Mouse (Mus musculus) liver, embryonic 16.5 days (tissue): ENCODE results near the gene Ube2j1. TPM values are rescaled to one million over a fixed set of nuclear protein-coding genes. Genes with fewer than 3 reads are reported as not detected.

Experiments used
- ATAC-seq: fragments of 200-750 bp; cut with Nextera tagmentation; 2 replicates; pipeline ENCODE4 v1.8.0; 2017; ENCODE audit warnings: low read depth, mild to moderate bottlenecking, moderate number of reproducible peaks, moderate library complexity
- H3K27ac ChIP-seq: fragments of 300-500 bp; sonication (generic); 2 replicates; pipeline ENCODE4 v1.5.1; 2014; ENCODE audit warnings: mild to moderate bottlenecking, low read length
- H3K27me3 ChIP-seq: fragments of 300-500 bp; sonication (generic); 2 replicates; pipeline ENCODE4 v1.6.1; 2014; ENCODE audit warnings: low read depth, low read length, mixed read lengths; ENCODE audit not compliant: control insufficient read depth, insufficient read depth
- H3K36me3 ChIP-seq: fragments of 300-500 bp; sonication (generic); 2 replicates; pipeline ENCODE4 v1.6.1; 2014; ENCODE audit warnings: mild to moderate bottlenecking; ENCODE audit not compliant: control insufficient read depth, insufficient read depth
- H3K4me1 ChIP-seq: fragments of 300-500 bp; sonication (generic); 2 replicates; pipeline ENCODE4 v1.6.1; 2014; ENCODE audit warnings: low read depth, low read length, mixed read lengths; ENCODE audit not compliant: control insufficient read depth
- H3K4me2 ChIP-seq: fragments of 300-500 bp; sonication (generic); 2 replicates; pipeline ENCODE4 v1.6.1; 2014; ENCODE audit warnings: low read depth, low read length, mixed read lengths
- H3K4me3 ChIP-seq: fragments of 300-500 bp; sonication (generic); 2 replicates; pipeline ENCODE4 v1.5.1; 2014; ENCODE audit warnings: low read depth, mild to moderate bottlenecking, low read length
- H3K9ac ChIP-seq: fragments of 300-500 bp; sonication (generic); 2 replicates; pipeline ENCODE4 v1.6.1; 2014; ENCODE audit warnings: low read depth, low read length
- H3K9me3 ChIP-seq: fragments of 300-500 bp; sonication (generic); replicated peaks from 2 replicates; pipeline ENCODE4 v1.6.1; 2016; ENCODE audit warnings: low read length; ENCODE audit not compliant: control insufficient read depth
- WGBS: fragments of 180-500 bp; shearing (Covaris S2); extraction: QIAGEN DNeasy Blood & Tissue Kit; methylation state at CpG from one replicate; pipeline ENCODE4 v1.1.7; 2014; ENCODE audit not compliant: insufficient replicate concordance; 5-methylcytosine and 5-hydroxymethylcytosine counted together
- polyA plus RNA-seq: library from polyadenylated mRNA; unstranded; fragments of >200 nt; fragmentation: Nextera tagmentation; extraction: Ambion mirVana; gene quantifications from 2 replicates; pipeline ENCODE4 v1.2.1, GENCODE M21; 2015

Ube2j1 gene
- 25.6 and 28.6 TPM in 2 replicates for polyA plus RNA-seq

DNA sequence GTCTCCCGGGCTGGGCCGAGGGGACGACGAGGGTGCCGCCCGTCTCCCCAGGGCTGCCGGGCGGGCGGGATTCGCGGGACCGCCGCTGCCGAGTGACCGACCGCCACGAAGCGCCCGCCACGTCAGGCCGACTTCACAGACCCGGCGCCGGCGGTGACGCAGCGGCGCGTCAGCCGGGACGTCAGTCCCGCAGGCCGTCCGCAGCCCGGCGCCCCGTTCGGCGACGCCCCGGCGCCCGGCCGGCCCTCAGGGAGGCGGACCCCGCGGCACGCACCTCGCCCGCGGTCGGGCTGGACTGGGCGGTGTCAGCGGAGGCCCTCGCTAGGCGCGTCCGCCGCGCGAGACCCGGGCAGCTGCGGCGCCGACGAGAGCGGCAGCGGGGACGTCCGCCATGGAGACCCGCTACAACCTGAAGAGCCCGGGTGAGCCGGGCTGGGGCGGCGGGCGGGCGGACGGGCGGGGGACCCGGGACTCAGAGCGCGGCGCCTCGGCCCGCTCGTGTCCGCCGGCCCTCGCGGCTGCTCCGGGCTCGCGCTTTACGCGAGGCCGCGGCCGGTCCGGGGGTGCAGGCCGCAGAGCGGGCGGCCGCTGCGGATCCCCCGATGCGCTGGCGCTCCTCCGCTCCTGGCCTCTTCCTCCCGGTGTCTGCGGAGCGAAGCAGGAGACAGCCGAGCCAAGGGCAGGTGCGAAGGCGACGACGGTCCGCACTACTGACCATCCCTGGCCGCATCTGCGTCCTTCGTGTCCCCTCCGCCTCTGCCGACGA, at the start of gene Ube2j1:
TSS of gene Ube2j1 (plus strand) at position 222 of the 766 bp plus-strand sequence.
- ATAC-seq, result peak; percentile 100
- under 1% methylated on average over 99 of the region's 123 CpGs for WGBS
- Histone ChIP-seq H3K9ac (peak within 1 kb of the TSS; percentile 92), H3K4me3 (peak within 1 kb of the TSS; percentile 81), H3K27me3 (no peaks in the 10 kb centered on the region), H3K9me3 (no peaks in the 10 kb centered on the region; the same call in 1 of the 2 replicates), H3K4me2 (peak within 1 kb of the TSS; percentile 94), H3K27ac (peak within 1 kb of the TSS; percentile 91), H3K4me1 (peaks cover 21% of the 10 kb centered on the region), H3K36me3 (no peaks in the 10 kb centered on the region; the same call in 1 of the 2 replicates)

DNA sequence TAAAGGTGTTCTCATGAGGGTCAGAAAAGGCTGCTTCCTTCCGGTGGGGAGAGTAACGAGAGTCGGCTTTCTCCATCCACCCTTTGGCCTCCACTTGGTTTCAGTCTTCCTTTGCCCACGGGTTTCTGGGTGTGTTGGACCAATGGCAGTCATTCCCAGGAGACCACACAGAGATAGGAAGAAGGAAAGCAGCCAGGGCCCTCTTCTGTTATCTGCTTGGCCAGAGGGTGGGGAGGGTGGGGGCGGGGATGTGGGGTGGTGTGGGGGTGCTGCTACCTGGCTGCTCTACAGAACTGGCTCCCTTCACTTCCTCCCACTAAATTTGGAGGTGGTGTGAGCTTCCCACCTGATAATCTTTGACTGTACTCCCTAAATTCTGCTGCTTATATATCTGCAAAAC, 49.6 kb upstream of the Ube2j1 start:
- no peaks in the 10 kb centered on the region for H3K36me3 ChIP-seq
- peaks cover 5% of the 10 kb centered on the region; the same call in 1 of the 2 replicates for H3K9me3 ChIP-seq
- peak overlapping the region; percentile 98 for H3K4me2 ChIP-seq
- no peak overlapping the region for H3K9ac ChIP-seq
- peaks cover 37% of the 10 kb centered on the region for H3K4me1 ChIP-seq
- 5% methylated on average over 5 of the region's 5 CpGs for WGBS
- no peak overlapping the region for H3K4me3 ChIP-seq
- peak; percentile 43 for ATAC-seq
- H3K27me3 ChIP-seq, result peaks cover 53% of the 10 kb centered on the region
- no peak overlapping the region for H3K27ac ChIP-seq

DNA sequence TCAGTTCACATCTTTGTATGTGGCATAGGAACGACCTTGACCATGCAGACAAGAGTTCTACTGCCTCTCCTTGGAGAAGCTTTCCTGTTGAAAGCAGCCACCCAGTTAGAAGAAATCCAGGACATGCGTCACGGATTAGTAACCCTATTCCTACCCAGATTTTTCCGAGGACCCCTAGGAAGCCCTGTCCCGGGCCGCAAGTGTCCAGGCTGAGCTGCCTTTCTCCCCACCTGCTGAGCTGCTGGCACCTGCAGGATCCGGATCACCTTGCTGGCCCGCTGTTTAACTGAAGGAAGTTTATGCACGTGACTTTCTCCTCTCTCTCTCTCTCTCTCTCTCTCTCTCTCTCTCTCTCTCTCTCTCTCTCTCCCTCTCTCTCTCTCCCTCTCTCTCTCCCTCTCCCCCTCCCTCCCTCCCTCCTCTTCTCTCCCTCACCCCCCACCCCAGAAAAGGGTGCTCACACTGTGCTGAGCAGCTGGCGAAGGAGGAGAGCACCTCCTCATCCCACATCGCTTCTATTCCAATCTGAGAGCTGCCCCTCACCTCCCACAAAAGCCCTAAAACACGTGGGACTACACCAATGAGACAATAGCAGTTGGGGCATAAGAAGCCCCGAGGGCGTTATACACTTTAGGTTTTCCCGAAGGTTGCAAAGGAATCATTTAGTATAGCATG, 49.0 kb upstream of the Ube2j1 start:
- no peak for ATAC-seq
- H3K27me3 ChIP-seq, result peaks cover 53% of the 10 kb centered on the region
- H3K9ac ChIP-seq, result no peak overlapping the region
- WGBS, result 7% methylated on average over 15 of the region's 15 CpGs
- H3K4me2 ChIP-seq, result peak overlapping the region; percentile 98
- H3K4me3 ChIP-seq, result peak overlapping the region; percentile 71
- no peak overlapping the region for H3K27ac ChIP-seq
- peaks cover 5% of the 10 kb centered on the region; the same call in 1 of the 2 replicates for H3K9me3 ChIP-seq
- peaks cover 39% of the 10 kb centered on the region for H3K4me1 ChIP-seq
- H3K36me3 ChIP-seq, result no peaks in the 10 kb centered on the region

- peaks cover 45% of the 10 kb centered on the region for H3K4me1 ChIP-seq
- H3K4me3 ChIP-seq, result peak within 1 kb of the TSS; percentile 71
- 0% methylated on average over 16 of the region's 18 CpGs for WGBS
- H3K9ac ChIP-seq, result peak within 1 kb of the TSS; percentile 70
- peaks cover 5% of the 10 kb centered on the region; the same call in 1 of the 2 replicates for H3K9me3 ChIP-seq
- ATAC-seq, result no peak
- H3K4me2 ChIP-seq, result peak within 1 kb of the TSS; percentile 98
- H3K27me3 ChIP-seq, result peaks cover 53% of the 10 kb centered on the region
- no peak within 1 kb of the TSS for H3K27ac ChIP-seq
- H3K36me3 ChIP-seq, result no peaks in the 10 kb centered on the region
These were observed 48.5 kb upstream of the Ube2j1 start, which contains the start of gene Rragd for GRCm38 (mm10) chr4:32982716-32983175. Gene Rragd (plus strand): TSS chr4:32983037.

GRCm38 (mm10) chr4:32983176-32984155, 47.8 kb upstream of the Ube2j1 start:
- Histone ChIP-seq H3K27ac (no peak overlapping the region), H3K4me3 (peak overlapping the region; percentile 71), H3K27me3 (peaks cover 53% of the 10 kb centered on the region), H3K36me3 (no peaks in the 10 kb centered on the region), H3K4me2 (peak overlapping the region; percentile 98), H3K4me1 (peaks cover 45% of the 10 kb centered on the region), H3K9me3 (peaks cover 5% of the 10 kb centered on the region; the same call in 1 of the 2 replicates), H3K9ac (peak overlapping the region; percentile 70)
- WGBS, result under 1% methylated on average over 93 of the region's 94 CpGs
- no peak for ATAC-seq

GRCm38 (mm10) chr4:32984242-32984641, 47.0 kb upstream of the Ube2j1 start:
- Histone ChIP-seq H3K36me3 (no peaks in the 10 kb centered on the region), H3K9ac (peak overlapping the region; percentile 70), H3K4me2 (peak overlapping the region; percentile 98), H3K4me3 (peak overlapping the region; percentile 71), H3K27ac (no peak overlapping the region), H3K27me3 (peaks cover 53% of the 10 kb centered on the region), H3K4me1 (peaks cover 45% of the 10 kb centered on the region), H3K9me3 (peaks cover 5% of the 10 kb centered on the region; the same call in 1 of the 2 replicates)
- ATAC-seq, result no peak
- WGBS, result 2% methylated on average over 13 of the region's 13 CpGs

GRCm38 (mm10) chr4:32984801-32985675, 46.2 kb upstream of the Ube2j1 start:
- WGBS, result 31% methylated on average over 13 of the region's 13 CpGs
- Histone ChIP-seq H3K4me1 (peaks cover 45% of the 10 kb centered on the region), H3K4me2 (peak overlapping the region; percentile 98; the same call in 1 of the 2 replicates), H3K9ac (no peak overlapping the region), H3K36me3 (no peaks in the 10 kb centered on the region), H3K4me3 (peak overlapping the region; percentile 71), H3K9me3 (peaks cover 5% of the 10 kb centered on the region; the same call in 1 of the 2 replicates), H3K27me3 (peaks cover 53% of the 10 kb centered on the region), H3K27ac (no peak overlapping the region)
- no peak for ATAC-seq
